Mouse (Mus musculus) 3134 (cell line): ENCODE results near the gene Vldlr.

Experiments
- DNase-seq: peaks from one replicate; pipeline ENCODE4 v3.0.0-alpha.2; 2011; ENCODE audit warnings: low spot score; ENCODE audit not compliant: insufficient read length; ENCODE audit errors: extremely low read depth

The Vldlr gene

GRCm38 (mm10) chr19:27216318-27216717 lies at the start of gene Vldlr:
Gene Vldlr (plus strand): TSS chr19:27216484.
- DNase-seq, result no peak

GRCm38 (mm10) chr19:27167601-27168319 lies 48.5 kb upstream of the Vldlr start:
- DNase-seq, result peak; percentile 31

- DNase-seq, result no peak
Observed at GRCm38 (mm10) chr19:27173836-27174235, 42.4 kb upstream of the Vldlr start.

GRCm38 (mm10) chr19:27175617-27176016 lies 40.7 kb upstream of the Vldlr start:
- DNase-seq, result no peak

GRCm38 (mm10) chr19:27176558-27176957 lies 39.7 kb upstream of the Vldlr start:
- DNase-seq, result peak; percentile 7

- no peak for DNase-seq
Observed at GRCm38 (mm10) chr19:27178195-27178807, 38.0 kb upstream of the Vldlr start.

- DNase-seq, result no peak
Observed at GRCm38 (mm10) chr19:27180351-27181122, 35.7 kb upstream of the Vldlr start.

- no peak for DNase-seq
Observed at GRCm38 (mm10) chr19:27183511-27183910, 32.8 kb upstream of the Vldlr start.

- no peak for DNase-seq
Observed at GRCm38 (mm10) chr19:27203711-27204238, 12.5 kb upstream of the Vldlr start.

- DNase-seq, result no peak
Observed at GRCm38 (mm10) chr19:27210991-27211390, 5.3 kb upstream of the Vldlr start.

- no peak for DNase-seq
Observed at GRCm38 (mm10) chr19:27215596-27215995, 688 bp upstream of the Vldlr start.

GRCm38 (mm10) chr19:27216767-27217403 lies 601 bp downstream of the Vldlr start:
- no peak for DNase-seq

GRCm38 (mm10) chr19:27217404-27217940 lies 1.2 kb downstream of the Vldlr start:
- no peak for DNase-seq

- DNase-seq, result peak; percentile 3
Observed at GRCm38 (mm10) chr19:27217941-27218411, 1.7 kb downstream of the Vldlr start.

GRCm38 (mm10) chr19:27218561-27219262 lies 2.4 kb downstream of the Vldlr start:
- DNase-seq, result peak; percentile 9

GRCm38 (mm10) chr19:27219586-27219985 lies 3.3 kb downstream of the Vldlr start:
- DNase-seq, result no peak

- no peak for DNase-seq
Observed at GRCm38 (mm10) chr19:27223046-27223445, 6.8 kb downstream of the Vldlr start.

GRCm38 (mm10) chr19:27224356-27224755 lies 8.1 kb downstream of the Vldlr start:
- DNase-seq, result no peak

GRCm38 (mm10) chr19:27226626-27227025 lies 10.3 kb downstream of the Vldlr start:
- DNase-seq, result no peak

- DNase-seq, result no peak
Observed at GRCm38 (mm10) chr19:27227131-27227530, 10.8 kb downstream of the Vldlr start.
